Mouse (Mus musculus) liver, postnatal 0 days (tissue): ENCODE measurements at regions not wholly inside any gene's neighbourhood (a gene's known extent, or its start where the extent isn't known, plus 50 kb on each side); places are given as distances from the start of the nearest gene placed in this dataset.

Source experiments
- CTCF ChIP-seq: sonication (generic); IDR thresholded peaks from 2 replicates; pipeline ENCODE4 v1.5.1; 2016; ENCODE audit warnings: antibody characterized with exemption, low read depth
- EP300 ChIP-seq: IDR thresholded peaks from 2 replicates; pipeline ENCODE4 v1.6.1; 2016; ENCODE audit warnings: antibody characterized with exemption, low read depth, mild to moderate bottlenecking

- no peak for TF ChIP-seq EP300
- TF ChIP-seq CTCF = no peak
Observed at GRCm38 (mm10) chr13:52310954-52311353, 220.1 kb downstream of the Diras2 start.
